Comparison of ENCODE assay signal across 8 mouse cellular contexts in the genomic region with DNA sequence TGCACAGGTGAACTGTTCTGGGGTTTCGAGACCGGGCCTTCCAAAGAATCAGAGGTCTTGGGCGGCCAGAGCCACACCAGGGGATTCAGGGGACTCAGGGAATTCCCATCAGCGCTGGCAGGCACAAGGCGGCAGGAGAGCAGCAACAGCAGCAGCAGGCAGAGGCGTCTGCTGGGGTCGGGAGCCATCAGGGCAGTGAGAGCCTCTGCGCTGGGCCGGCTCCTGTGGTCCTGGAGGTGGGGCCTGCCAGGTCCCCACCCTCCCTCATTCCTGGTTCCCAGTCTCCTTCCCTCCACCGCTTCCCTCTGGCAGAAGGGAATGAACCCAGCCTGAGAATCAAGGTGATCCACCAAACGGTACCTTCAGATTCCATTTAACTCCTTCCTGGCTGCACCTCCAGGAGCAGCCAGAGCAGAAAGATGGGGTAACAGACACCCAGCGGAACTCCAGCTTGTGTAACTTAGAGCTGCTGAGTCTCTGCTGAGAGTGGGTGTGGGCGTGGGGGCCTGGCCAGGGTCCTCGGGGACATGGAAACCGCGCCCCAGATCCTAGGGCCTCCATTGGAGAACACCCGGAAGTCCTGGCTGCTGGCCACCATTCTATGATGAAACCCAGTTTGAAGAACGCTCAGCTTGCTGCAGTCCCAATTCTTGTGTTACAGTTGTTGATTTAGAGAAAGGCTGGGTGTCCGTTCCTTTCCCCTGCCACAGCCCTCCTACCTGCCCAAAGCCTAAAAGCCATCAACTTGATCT. TPM values are rescaled to one million over a fixed set of nuclear protein-coding genes. Genes with fewer than 3 reads are reported as not detected.
A peak's percentile ranks its signal among the peaks of the same experiment; 100 is the strongest.
DNase-seq lines count a peak whose midpoint lies in the region; ATAC-seq lines count a peak whose summit lies in the region.

No protein-coding gene starts in this region.

- peak; percentile 37 for DNase-seq in 3T3-L1 (ENCODE audit: low read depth, low spot score)
- DNase-seq in adrenal gland, postnatal 14 days, result peak; percentile 80
- peak; percentile 77 to 79 for DNase-seq in heart, postnatal 10 days
- peak; percentile 76 to 86 for DNase-seq in lung, adult 18-20 months
- no peak for DNase-seq in right cerebral cortex, postnatal 10 days (ENCODE audit: low spot score in 2 of 2)
- DNase-seq in layer of hippocampus, adult 9-11 months, result no peak
- no peak for DNase-seq in left cerebral cortex, postnatal 14 days (ENCODE audit: low spot score in 2 of 2)

- intact Hi-C loops in heart, postnatal 10 days (cut with DNase I), result no loop called here
- intact Hi-C loops in left cerebral cortex, postnatal 14 days (cut with DNase I), result no loop called here

- no peak for ATAC-seq in megakaryocyte progenitor cell, adult 5-6 weeks (replicated peaks; ENCODE audit: poor library complexity)

RNA-seq across cellular contexts. Expression of gene Col18a1, which starts 52.7 kb away (rescaled TPM):
- 42.3 and 103 TPM in 2 replicates for total RNA-seq in adrenal gland, postnatal 14 days (2021)
- 10 to 100 TPM; 49.9 to 53.2 TPM for total RNA-seq in heart, postnatal 10 days (2021)
- 0.02 TPM in 1 of 2 replicates, not detected in the other for total RNA-seq in megakaryocyte progenitor cell, adult 5-6 weeks (2015)
- total RNA-seq in megakaryocyte progenitor cell, adult 5-6 weeks (2017), result not detected in 2 replicates
- 10 to 100 TPM in 1 of 2 experiments, 1 to 10 TPM in 1; 9.5 to 10.7 TPM for total RNA-seq in left cerebral cortex, postnatal 14 days (2021)

Comparison
In these comparisons a context has a peak if more than half of its experiments do, and no peak if none do; other contexts are left out.
1. DNase-seq: peak in 3T3-L1 (single experiment), adrenal gland, postnatal 14 days (single experiment), heart, postnatal 10 days (2 of 2) and lung, adult 18-20 months (2 of 2); none in right cerebral cortex, postnatal 10 days (0 of 2), layer of hippocampus, adult 9-11 months (single experiment) and left cerebral cortex, postnatal 14 days (0 of 2).
2. RNA of gene Col18a1, which starts 52.7 kb away (total RNA-seq): 42.3 to 103 TPM in adrenal gland, postnatal 14 days, 49.9 to 53.2 TPM in heart, postnatal 10 days and 9.5 to 10.7 TPM in left cerebral cortex, postnatal 14 days; 0.02 TPM in megakaryocyte progenitor cell, adult 5-6 weeks; every median in the first group is over 10 times any median in the second.